Mouse (Mus musculus): ENCODE results near the gene Olfr976.
"Not testable (repeated sequence)": the region's sequence is repeated elsewhere in the genome, so short reads cannot be mapped to it uniquely, and the experiment has no call there.

The Olfr976 gene

DNA sequence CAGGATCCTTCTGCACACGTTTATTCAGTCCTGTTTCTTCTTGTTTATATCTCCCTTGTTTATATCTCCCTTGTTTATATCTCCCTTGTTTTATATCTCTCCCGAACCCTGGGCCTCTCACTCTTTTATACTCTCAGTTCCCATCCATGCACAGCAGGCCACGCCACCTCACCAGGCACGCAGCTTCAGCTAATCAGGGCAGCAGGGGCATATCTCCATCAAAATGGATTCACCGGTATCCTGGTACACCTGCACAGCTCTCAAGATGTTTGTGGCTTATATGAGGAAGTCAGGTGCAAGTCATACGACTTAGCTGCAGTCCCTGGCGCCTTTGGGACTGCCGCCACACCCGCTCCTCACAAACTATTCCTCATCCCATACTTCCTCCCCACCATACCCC, at the start of gene Olfr976:
Olfr976 (minus strand) TSS at position 101 of the 400 bp plus-strand sequence.
- not testable (repeated sequence) for DNase-seq

DNA sequence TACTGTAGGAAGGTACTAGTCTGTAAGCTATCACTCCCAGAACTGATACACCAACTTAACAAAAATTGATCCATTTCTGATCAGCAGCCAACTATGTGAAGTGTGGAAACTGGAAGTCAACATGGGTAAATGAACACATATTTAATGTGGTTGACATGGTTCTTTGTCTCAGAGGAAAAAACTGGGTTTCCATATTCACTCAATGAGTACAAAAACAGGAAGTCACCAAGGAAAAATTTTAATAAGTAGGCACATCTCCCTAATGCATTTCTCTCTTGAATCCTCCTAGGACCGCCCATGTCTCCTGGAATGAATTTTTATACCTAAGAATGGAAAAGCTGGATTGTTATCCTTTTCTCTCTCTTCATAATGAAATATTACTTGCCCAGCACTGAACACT, 48.5 kb upstream of the Olfr976 start, which contains the start of gene Olfr980:
Olfr980 (minus strand) TSS at position 101 of the 400 bp plus-strand sequence.
- DNase-seq, result no peak

DNA sequence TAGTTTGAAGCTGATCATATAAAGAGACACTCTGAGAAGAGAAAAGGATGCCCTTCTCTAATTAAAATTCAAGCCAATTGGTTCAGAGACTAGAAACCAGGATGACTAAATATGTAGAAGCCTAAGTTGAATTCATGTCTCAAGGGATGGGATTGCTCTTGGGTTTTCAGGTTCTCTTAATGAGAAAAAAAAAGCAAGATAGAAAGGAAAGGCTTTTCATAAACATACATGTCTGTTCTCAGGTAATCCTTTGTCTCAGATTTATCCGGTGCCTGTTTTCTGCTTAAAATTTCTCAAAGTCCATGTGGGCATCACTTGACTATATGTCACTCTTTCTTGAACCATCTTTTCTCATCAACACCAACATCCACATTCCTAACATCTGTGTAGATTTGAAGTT, 42.4 kb upstream of the Olfr976 start, which contains the start of gene Olfr979:
Olfr979 (minus strand) TSS at position 101 of the 400 bp plus-strand sequence.
- DNase-seq, result no peak

DNA sequence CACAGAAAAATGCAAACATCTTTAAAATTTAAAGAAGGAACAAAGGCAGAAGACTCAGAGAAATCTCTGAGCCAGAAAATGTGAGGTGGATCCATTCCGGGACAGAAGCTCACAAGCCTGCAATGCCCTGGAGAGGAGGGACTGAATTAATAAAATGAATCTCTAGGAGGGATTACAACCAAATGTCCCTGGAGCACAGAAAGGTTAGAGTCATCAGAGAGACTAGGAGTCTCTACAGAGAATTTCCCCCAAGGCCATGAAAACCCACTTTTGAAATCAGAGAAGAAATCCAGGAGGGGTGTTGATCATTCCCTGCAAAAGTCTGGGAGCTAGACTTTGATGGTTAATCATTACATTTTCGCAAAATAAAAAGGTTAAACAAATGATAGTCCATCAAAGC, 30.9 kb upstream of the Olfr976 start, which contains the start of gene Olfr978:
Olfr978 (plus strand) TSS at position 301 of the 400 bp plus-strand sequence.
- no peak for DNase-seq

GRCm38 (mm10) chr9:39976581-39977145, 15.7 kb upstream of the Olfr976 start:
- not testable (repeated sequence) for DNase-seq

DNA sequence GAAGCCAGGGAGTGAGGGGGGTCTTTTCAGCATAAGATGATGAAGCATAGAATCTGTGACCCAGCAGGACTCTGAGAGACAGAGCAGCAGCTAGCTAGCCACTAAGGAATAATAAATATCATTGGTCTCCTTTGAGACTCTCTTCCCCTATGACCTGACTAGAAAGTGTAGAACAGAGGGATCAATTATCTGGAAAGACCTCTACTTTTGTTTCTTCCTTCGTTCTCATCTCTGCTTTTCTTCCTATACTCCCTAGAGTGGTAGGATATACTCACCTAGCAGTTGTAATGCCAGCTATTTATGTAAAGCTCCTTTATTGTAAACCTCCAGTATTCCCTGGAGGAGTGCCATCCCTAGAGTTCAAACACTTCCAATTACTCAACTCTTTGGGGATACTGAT, 9.0 kb downstream of the Olfr976 start, which contains the start of gene Olfr975:
Olfr975 (minus strand) TSS at position 101 of the 400 bp plus-strand sequence.
- DNase-seq, result no peak

- no peak for DNase-seq
Measured at GRCm38 (mm10) chr9:39937201-39937600, 23.7 kb downstream of the Olfr976 start, which contains the start of gene Olfr974. Gene Olfr974, plus strand, starts transcription at chr9:39937501.

- not testable (repeated sequence) for DNase-seq
Measured at GRCm38 (mm10) chr9:39928837-39929236, 32.1 kb downstream of the Olfr976 start.

DNA sequence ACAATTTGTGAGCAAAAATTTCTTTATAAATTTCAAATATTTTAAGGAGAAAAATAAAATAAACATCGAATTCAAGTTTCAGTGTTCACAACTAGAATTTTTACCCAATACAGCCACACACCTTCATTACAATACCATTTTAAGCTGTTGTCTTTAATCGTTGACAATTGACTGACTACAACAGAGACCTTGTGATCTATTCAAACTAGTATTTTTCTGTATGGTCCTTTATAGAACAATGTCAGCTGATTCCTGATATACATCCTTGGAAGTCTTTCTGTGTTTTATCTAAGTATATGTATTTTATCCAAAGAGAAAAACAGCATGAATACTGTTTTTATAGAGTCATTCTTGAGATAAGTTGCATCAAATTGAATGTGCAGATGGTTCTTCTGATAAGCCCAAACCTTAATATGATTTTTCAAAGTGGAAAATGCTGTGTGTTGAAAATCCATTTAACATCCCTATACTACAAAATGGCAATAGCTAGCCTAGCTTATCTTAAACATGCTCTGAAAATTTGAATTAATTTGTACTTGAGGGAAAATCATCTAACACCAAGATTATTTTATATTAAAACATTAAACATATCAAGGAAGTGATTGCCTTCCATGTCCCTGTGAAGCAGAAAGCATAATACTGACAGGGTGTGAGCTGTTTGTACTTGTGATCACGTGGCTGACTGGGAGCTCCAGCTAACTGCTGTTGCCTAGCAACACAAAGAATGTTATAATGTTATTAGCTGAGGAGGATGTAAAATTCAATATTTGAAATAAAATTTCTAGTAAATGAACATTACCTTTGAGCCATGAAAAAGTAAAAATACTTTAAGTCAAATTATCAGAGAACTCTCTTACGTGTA, 32.7 kb downstream of the Olfr976 start:
- not testable (repeated sequence) for DNase-seq

DNA sequence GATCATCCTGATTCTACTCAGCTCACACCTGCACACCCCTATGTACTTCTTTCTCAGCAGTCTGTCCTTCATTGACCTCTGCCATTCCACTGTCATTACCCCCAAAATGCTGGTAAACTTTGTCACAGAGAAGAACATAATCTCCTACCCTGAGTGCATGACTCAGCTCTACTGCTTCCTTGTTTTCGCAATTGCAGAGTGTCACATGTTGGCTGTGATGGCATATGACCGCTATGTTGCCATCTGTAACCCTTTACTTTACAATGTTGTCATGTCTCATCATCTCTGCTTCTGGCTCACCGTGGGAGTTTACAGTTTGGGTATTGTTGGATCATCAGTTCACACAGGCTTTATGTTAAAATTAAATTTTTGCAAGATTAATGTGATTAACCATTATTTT, 51.0 kb downstream of the Olfr976 start:
- no peak for DNase-seq

DNA sequence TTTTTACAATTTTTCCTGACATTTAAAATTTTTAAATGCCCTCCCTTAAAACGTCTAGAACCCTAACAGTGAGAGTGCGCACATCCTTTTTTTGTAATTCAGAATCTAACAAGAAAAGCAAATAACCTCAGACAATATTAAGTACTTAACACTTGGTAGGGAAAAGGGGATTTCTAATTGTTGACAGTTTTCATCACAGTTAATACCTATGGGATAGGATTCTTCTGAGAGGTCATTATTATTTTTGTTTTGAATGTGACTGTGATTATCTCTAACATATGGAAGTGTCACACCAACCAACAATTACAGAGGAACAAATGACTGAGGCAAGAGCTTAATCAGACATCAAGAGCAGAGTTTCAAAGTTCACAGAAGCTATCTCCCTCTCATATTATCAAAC, 53.9 kb downstream of the Olfr976 start, which contains the start of gene Olfr229:
Olfr229 (plus strand) TSS at position 301 of the 400 bp plus-strand sequence.
- no peak for DNase-seq

GRCm38 (mm10) chr9:39905106-39905505, 55.8 kb downstream of the Olfr976 start:
- DNase-seq, result no peak

Measured in kidney, adult 9 months (tissue).